Mouse (Mus musculus): Measurements from ENCODE around the gene Gm10024.
"Not testable (repeated sequence)": the region's sequence is repeated elsewhere in the genome, so short reads cannot be mapped to it uniquely, and the experiment has no call there.

Gene Gm10024

DNA sequence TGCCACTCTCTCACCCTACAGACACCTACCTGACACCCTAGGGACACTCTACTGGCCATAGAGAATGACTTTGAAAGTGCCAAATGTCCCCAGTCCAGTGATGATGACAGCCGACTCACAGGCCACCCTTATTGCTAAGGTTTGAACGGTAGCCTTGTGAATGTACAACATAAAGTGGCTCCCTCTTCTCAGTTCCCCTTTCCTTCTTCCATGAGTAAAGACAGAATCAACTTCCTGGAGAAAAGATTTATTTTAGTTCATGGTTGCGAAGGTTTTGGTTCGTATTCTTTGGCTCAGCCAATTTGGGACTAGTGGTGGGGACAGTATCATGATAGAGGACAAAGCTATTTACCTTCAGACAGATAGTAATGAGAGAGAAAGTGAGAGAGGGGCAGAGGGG lies 27.7 kb downstream of the Gm10024 start:
- DNase-seq = no peak

GRCm38 (mm10) chr10:77741924-77742688 lies 30.8 kb downstream of the Gm10024 start, which contains the start of gene Gm18596:
Gm18596 (minus strand) TSS chr10:77742638.
- not testable (repeated sequence) for DNase-seq

DNA sequence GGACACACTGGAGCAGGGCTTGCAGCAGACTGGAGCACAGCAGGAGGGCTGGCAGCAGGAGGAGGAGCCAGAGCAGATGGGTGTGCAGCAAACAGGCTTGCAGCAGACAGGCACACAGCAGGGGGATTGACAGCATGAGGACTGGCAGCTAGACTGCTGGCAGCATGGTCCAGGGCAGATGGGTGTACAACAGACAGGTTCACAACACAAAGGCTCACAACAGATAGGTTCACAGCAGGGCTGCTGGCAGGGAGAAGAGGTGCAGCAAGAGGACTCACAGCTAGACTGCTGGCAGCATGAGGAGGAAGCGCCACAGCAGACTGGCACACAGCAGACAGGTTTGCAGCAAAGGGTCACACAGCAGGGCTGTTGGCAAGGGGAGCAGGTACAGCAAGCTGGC lies 39.4 kb downstream of the Gm10024 start:
- DNase-seq = not testable (repeated sequence)

- DNase-seq = not testable (repeated sequence)
Measured at GRCm38 (mm10) chr10:77751254-77751653, 40.0 kb downstream of the Gm10024 start, which contains the start of gene Gm9736. Gm9736 (minus strand) TSS chr10:77751354.

- not testable (repeated sequence) for DNase-seq
Measured at GRCm38 (mm10) chr10:77752312-77752711, 41.1 kb downstream of the Gm10024 start.

DNA sequence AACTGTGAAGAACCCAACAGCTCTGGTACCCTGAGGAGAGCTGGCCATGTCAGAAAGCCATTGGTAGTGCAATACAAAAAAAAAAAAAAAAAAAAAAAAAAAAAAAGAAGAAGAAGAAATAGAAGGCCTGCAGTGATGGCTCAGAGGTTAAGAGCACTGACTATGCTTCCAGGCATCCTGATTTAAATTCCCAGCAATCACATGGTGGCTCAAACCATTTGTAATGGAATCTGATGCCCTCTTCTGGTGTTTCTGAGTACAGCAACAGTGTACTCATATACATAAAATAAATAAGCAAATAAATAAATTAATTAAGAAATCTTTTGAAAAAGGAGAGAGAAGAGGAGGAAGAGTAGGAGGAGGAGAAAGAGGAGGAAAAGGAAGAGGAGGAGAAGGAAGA lies 42.2 kb downstream of the Gm10024 start:
- no peak for DNase-seq

- not testable (repeated sequence) for DNase-seq
Measured at GRCm38 (mm10) chr10:77759582-77759981, 48.3 kb downstream of the Gm10024 start, which contains the start of gene Gm3233. Gm3233 (minus strand) TSS chr10:77759682.

Data from spleen, adult 18-20 months (tissue).